Mouse (Mus musculus): ENCODE measurements at regions not wholly inside any gene's neighbourhood (a gene's known extent, or its start where the extent isn't known, plus 50 kb on each side); places are given as distances from the start of the nearest gene placed in this dataset.

DNA sequence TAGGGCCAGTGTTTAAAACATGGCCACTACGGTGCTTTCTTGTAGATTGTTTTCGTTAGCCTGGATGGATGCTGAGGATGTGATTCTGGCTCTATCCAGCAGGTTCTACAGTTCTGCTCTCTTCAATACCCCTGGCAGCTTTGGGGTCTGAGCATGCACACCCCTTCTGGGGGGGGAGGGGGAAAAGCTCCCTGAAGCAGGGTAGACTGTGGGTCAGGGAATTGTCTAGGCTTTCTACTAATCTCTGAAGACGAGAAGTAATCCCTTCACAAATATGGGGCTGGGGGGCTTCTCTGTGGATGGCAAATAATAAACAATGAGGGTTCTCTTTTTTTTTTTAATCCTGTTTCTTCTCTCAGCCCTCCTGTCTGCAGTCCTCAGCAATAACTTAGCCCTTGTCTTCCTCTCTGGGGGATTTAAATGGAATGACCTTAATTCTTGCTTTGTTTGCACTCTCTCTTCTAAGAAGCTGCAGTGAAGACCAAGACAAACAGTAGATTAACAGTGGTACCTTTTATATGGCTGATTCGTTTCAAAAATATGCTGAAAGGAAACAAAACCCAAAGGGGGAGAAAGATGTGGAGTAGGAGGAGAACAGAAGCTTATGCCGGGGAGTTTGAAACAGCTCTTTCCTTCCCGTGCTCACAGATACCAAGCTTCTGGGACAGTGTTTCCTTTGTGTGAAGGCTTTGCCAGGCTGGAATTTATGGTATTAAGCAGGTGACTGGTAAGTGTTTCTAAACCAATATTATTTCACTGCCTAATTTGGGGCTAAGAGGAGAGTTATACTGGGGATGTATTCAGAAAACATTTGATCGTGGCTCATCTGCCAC is 92.9 kb downstream of the Mbip start:
- TF ChIP-seq EP300 (optimal IDR thresholded peaks at IDR 0.05) (no peak), CTCF (IDR thresholded peaks at IDR 0.05; ENCODE audit: low read depth) (no peak)

Measured in stomach, postnatal 0 days (tissue).